Mouse (Mus musculus) embryo, embryonic 10.5 days (tissue): Measurements from ENCODE around the gene Ambra1.

ENCODE experiments used
- DNase-seq: peaks from one replicate; pipeline ENCODE4 v3.0.0-alpha.2; 2015; ENCODE audit warnings: low spot score

The Ambra1 gene

DNA sequence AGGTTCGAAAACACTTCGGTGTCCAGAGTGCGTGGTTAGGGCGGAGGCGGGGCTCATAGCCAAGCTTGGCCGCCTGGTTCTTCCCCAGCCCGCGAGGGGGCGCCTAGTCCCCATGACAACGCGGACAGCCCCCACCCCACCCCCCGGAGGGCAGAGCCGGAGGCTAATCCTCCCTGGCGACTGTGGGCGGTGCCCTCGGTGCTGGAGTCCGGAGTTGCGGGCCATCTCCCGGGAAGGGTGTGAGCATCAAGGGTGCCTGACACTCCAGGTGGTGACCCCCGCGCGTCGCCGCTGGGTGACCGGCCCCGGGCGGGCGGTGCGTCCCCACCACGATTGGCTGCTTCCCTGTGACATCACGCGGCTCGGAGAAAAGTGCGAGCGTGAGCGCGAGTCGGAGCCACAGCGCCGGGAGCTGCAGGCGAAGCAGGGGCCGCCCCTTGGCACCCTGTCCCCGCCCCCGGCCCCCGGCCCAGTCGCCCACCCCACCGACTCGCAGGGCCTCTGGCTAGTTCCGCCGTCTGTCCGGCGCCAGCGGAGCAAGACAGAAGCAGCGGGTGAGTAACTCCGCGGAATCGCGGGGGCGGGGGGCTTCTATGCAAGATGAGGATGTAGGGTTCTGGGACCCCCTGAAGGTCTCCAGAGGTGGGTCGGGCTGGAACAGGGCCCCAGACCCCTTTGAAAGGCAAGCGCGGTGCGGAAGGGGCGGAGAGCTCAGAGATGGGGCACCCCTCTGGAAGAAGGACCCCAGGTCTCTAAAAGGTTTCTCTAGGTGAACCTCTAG is 192.0 kb downstream of the Ambra1 start:
- peak; percentile 84 for DNase-seq

DNA sequence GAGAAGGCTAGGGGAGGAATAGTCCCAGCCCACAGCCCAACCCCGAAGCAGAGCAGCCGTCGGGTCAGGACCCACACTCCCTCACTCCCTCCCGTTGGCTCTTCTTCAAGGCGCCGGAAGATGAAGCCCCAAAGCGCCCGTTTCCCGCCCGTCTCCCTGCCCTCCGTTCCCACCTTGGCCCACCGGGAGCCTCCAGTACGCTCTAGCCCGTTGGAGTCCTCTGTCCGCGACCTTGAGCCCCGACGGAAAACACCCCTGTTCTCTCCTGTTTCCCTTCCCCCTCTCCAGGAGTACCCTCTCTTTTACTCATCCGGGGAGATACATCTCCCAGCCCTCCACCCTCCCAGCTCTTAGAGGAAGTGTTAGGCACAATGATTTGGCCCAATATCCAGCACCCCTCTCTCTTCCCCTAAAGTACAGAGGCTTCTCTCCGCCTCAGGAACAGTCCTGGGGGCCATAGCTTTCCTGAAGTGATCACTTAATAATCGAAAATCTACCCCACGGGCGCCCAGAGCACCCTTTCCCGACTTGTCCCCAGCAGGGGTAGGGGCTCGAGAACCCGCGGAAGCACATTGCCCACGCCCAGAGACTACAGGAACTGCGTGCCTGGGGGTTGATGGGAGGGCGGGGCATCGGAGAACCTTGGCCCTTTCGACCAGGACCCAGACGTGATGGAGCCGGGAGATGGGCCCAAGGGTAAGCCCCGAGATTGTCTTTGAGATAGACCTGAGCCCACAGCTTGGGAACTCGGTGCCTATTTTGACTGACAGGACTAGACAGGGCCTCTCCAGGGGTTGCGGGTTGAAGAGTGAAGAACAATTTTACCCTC is 192.9 kb downstream of the Ambra1 start:
- DNase-seq, result peak; percentile 36

DNA sequence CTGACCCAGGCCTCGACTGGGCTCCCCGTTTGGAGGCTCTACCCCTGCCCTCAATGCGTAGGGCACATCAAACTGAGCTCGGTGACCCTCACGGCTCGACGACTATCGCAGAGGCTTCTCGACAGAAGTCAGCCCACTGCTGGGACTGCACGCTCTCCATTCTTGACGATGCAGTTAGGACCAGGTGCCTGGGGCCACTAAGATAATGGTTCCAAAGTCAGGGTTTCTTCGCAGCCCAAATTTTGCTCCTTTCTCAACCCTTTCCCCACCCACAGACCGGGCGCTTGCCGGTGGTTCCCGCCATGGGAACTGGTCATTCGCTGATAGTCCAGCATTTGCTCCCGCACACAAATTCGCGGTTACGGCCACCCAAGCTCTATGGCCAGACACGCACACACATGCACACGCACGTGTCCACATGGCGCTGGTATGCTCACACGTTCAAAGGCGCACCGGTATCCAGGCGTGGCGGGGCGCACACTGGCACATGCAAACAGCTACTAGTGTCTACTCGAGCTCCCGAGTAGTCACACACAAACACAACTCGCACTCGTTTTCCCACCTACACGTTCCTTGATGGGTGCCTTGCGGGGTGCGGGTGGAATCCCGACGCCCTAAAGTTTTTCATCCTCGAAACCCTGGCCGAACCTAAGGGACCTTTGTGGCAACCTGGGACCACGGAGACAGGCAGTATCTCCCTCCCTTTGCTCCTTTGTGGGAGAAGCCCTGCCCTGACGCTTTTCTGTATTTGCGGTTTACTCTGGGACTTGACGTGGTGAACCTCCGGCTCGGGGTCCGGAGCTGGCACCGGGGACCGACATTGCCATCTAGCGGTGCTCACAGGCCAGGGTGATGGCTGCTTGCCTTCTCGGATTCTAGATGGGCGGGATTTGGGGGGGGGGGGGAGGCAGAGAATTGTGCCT is 193.7 kb downstream of the Ambra1 start:
- DNase-seq, result peak; percentile 87

DNA sequence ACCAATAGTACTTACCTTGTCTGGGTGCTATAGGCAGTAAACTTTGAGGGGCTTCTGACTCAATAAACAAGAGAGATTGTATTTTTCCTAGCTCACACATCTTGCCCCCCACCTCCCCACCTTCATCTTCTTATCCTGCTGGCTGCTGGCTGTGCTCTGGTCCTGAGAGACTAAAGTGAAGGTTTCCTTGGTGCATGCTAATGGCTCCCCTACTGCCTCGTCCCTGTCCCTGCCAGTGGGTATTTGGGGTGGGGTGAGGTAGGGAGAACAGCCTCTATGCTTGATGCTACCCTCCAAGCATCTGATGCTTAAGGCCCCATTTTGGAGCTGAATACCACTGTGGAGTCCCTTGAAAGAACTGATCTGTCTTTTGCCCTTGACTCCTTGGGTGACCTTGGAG is 194.8 kb downstream of the Ambra1 start:
- DNase-seq, result no peak

DNA sequence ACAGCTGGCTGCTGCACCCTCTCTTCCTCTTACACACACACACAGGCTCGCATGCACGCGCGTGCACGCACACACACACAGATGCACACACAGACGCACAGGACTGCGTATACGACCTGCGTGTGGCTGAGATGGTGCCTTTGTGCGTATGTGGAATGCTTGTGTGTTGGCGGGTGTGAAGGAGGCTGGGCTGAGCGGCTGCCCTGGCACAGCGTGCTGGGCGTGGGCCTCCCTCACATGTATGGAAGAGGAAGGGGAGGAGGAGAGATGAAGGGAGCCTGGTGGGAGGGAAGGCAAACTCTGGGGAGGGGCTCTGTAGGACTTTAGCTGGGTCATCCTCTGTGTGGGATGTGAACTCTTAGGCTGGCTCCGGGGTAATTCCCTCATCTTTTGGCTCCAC is 195.5 kb downstream of the Ambra1 start:
- no peak for DNase-seq

DNA sequence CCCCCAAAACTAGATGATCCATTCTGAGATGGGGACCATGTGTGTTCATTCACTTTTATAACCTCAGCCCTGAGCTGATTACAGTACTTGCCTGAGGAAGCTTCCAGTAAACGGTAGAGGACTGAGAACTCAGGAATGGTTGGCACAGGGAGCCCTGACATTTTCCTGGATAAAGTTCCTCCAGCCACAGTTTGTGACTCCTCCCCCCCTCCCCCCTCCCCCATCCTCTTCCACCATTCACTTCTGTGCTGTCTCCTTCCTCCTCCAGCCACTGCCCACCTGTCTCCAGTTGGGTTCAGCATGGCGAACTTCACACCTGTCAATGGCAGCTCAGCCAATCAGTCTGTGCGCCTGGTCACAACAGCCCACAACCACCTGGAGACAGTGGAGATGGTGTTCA is 197.0 kb downstream of the Ambra1 start, which contains the start of gene Chrm4:
TSS of gene Chrm4 (plus strand) at position 301 of the 400 bp plus-strand sequence.
- no peak for DNase-seq

DNA sequence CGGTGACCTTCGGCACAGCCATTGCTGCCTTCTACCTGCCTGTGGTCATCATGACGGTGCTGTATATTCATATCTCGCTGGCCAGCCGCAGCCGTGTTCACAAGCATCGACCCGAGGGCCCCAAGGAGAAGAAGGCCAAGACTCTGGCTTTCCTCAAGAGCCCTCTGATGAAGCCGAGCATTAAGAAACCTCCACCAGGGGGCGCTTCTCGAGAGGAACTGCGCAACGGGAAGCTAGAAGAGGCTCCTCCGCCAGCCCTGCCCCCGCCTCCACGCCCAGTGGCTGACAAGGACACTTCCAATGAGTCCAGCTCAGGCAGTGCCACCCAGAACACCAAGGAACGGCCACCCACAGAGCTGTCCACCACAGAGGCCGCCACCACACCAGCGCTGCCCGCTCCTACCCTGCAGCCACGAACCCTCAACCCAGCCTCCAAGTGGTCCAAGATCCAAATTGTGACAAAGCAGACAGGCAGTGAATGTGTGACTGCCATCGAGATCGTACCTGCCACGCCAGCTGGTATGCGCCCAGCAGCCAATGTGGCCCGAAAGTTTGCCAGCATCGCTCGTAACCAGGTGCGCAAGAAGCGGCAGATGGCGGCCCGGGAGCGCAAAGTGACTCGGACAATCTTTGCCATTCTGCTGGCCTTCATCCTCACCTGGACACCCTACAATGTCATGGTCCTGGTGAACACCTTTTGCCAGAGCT is 198.0 kb downstream of the Ambra1 start:
- peak; percentile 92 for DNase-seq

DNA sequence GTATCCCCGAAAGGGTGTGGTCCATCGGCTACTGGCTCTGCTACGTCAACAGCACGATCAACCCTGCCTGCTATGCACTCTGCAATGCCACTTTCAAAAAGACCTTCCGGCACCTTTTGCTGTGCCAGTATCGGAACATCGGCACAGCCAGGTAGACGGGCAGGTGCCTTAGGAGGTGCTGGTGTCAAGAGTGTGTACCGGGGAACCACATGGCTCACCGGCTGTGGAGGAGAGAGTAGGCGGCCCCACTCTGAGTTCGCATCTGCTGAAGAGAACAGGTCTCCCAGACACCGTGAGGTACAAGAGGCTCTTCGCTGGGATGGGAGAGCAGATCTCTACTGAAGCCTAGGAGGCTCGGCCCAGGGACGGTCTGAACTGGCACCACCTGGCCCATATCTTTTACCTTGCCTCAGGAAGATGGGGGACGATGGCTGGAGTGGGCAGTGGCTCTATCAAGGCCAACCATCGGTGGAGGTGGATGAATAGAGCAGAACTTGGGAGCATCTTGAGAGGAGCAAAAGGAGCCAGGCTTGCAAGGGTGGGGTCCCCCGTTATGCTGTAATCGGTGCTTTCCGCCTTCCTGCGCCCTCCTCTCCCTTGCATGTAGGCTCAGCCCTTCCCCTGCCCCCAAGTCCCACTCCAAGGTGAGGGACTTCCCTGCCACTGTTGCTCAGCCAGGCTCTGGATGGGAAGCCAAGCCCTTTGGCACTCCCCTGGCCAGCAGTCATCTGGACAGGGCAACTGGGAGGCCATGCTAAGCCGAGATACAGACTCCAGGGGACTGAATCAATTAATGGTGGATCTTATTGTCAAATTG is 198.8 kb downstream of the Ambra1 start:
- no peak for DNase-seq

DNA sequence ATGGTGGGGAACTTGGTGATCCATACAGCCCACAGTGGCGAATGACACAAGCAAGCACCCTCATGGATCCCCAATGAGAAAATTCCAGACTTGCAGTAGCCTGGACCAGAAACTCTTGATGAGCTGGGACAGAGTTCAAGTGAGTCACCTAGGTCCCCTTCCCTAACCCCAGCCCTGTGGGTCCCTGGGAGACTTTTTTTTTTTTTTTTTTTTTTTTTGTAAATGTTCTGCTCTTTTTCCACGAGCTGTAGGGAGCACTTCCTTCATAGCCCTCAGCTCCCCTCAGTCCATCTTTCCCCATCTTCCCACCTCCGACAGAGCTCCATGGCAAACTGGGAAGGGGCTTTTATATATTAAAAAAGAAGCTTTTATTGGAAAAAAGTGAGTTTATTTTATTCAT is 199.5 kb downstream of the Ambra1 start:
- DNase-seq, result no peak

DNA sequence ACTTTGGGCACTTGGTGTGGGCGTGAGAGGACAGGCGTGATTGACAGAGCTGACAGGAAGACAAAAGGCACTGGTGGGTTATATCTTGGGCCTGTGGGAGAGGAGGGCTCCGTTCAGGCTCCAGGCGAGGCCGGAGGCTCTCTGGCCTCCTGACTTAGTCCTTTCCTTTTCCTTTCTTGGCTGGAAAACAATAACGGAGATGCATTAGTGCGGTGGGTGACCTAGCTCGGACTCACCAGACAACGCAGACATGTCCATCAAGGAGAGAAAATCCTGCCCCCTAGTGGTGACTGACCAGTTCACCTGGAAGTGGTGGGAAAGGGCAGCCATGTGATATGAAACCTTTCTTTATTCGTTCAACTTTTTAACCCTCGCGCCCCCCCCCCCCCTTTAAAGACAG is 200.0 kb downstream of the Ambra1 start:
- peak; percentile 96 for DNase-seq

DNA sequence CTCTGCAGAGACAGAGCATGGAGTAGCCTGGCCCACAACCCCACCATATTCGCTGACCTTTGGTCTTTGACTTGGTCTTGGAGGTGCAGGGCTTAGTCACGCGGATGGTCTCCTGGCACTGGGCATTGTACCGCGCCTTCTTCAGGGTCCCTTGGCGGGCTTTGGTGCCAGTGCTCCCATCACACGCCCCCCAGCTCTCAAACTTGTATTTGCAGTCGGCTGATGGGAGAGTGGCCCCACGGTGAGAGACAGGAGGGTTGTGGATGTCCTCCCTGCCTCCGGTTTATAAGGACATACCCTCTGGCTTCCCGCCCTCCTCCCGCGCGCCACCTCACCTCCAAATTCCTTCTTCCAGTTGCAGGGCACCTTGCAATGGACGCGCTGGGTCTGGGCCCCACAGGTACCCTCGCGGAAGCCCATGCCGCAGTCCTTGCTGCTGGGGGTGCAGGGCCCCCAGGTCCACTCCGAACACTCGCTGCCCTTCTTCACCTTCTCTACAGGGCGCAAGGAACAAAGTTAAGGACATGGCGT is 200.9 kb downstream of the Ambra1 start:
- peak; percentile 64 for DNase-seq

DNA sequence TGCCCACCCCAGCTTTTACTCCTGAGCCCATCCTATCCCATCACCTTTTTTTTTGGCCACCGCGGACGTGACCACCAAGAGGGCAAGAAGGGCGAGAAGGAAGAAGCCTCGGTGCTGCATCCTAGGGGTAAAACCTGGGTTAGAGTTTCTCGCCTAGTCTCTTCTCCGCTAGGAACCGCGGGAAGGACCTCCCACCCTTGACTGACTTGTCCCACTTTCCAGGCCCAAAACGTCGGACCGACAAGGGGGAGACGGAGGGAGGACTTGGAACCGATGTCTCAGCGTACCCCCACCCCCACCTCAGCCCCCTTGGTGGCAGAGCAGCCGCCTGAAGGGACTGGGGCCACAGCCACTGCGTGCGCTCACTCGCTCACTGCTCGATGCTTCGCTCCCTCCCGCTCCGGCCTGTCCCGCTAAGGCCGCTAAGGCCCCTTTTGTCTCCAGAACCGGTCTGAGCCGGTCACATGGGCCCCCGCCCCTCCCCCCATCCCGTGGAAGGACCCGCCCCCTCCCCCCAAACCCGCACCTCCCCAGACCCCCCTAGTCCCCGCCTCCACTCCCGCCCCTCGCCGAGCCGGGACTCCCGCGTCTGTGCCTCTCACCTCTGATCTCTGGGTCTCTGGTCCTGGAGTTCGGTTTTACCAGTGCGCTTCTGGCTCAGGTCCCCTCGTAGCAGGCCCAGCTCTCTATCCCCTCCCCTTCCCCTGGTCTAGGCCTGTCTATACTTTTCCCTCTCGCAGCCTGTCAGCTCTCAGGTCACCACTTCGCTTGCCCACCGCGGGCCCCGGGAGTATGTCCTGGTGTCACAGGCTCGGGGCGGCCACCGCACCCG is 201.6 kb downstream of the Ambra1 start:
- peak; percentile 94 for DNase-seq

DNA sequence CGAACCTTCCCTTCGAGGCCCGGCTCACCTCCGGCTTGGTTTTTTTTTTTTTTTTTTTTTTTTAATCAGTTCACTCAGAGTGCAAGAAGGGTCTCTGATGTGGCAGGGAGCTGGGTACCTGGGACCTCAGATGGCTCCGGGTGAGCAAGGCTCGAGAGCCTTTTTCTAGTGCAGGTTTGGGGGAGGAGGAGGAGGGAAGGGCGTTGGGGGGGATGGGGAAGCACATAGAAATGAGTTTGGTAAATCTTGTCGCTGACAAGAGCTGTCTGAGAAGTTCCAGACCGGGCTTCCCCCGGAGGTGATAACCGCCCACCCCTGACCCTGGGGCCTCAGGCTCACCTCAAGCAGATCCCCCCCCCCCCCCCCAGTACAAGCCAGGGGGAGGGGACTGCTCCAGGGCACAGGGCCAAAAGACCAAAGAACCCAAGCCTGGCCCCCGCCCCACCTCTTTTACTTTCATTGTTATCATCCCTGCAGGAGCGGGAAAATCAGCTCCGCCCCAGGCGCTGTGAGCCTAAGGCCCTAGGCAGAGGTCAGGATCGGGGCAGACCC is 202.3 kb downstream of the Ambra1 start, which contains the start of gene Mdk:
TSS of gene Mdk (minus strand) at position 138 of the 552 bp plus-strand sequence.
- DNase-seq, result peak; percentile 93

DNA sequence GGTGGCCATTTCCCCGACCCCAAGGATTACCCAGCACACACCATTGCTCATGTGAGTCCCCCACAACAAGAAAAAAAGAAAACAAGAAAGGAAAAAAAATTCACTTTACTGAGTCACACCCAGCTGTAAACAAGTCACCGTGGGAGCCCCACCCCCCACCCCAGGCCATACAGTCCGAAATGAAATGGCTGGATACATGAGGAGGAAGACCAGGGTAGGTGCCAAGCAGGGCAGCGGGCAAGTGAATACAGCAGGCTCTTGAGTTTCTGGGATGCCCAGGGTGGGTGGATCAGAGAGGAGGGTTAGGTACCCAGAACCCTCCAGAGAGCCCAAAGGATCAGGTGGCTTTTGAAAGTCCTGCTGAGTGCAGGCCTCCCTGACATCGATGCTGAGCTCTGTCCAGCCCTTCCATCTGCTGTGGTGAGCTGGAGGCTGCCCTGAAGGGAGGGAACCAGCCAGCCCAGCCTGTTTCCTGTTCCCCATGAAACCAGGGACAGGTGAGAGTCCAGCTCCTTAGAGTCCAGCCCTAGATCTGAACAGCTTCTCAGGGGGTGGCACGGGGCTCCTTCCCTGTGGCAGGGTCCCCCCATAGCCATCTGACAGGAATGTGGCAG is 202.9 kb downstream of the Ambra1 start:
- DNase-seq, result peak; percentile 60

DNA sequence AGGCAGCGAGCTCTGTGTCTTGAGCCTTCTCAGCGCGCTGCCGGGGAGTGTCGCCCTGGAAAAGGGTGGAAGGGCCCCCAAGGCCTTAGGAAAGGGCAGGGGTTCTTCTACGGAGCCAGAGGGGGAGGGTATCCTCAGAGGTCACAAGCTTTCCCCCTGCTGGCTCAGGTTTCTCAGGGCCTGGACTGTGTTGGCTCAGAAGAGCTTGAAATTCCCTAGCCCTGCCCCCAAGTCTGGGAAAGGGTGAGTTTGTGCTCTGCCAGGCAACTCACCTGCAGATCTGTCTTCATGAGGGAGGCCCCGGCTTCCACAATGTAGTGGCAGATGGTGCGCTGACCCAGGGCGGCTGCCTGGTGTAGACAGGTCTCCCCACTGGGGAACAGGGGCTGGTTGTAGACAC is 203.5 kb downstream of the Ambra1 start:
- peak; percentile 74 for DNase-seq

DNA sequence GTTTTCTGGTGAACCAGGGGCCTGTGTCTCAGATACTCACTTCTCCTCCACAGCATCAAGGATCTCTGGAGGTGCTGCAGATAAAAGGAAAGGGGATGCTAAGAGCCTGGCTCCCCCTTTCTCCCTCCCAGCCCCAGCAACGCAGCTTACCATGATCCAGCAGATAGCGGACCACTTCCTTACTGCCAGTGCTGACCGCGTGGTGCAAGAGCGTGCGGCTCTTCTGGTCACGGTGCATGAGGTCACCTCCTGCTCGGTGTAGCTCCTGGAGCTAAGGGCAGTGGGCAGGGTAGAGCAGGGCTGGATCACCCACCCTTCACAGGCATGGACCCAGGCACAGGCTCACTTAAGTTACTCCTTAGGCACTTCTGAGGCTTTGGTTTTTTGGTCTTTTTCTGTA is 204.1 kb downstream of the Ambra1 start:
- DNase-seq, result no peak

DNA sequence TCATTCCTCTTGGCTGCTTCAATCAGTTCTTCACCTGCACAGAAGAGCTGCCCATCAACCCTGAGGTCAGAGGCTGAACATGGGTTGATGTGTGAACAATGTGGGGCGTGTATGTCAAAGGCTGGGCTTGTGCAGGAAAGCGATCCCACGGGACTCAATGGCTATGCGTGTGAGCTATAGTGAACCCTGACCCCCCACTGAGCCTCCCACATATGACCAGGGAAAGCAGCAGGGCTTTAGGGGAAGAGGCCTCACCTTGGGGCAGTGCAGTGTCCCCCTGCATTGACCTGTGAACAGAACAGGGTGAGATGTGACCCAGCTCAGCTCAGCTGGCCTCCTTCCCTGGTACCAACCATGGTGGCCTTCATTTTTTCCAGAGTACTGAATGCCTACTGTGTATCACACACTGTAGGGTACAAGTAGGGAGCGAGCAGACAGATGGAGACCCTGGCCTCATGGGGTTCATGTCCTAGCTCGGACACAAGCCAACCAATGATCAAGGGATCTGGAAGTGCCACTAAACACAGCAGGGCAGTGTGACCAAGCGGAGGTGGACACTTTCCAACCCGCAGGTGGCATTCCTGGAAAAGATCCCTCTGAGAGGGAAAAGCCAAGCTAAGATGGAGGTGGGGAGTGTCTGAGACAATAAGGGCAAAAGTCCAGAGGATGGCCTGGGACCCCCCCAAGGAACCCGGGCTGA is 205.0 kb downstream of the Ambra1 start:
- no peak for DNase-seq

DNA sequence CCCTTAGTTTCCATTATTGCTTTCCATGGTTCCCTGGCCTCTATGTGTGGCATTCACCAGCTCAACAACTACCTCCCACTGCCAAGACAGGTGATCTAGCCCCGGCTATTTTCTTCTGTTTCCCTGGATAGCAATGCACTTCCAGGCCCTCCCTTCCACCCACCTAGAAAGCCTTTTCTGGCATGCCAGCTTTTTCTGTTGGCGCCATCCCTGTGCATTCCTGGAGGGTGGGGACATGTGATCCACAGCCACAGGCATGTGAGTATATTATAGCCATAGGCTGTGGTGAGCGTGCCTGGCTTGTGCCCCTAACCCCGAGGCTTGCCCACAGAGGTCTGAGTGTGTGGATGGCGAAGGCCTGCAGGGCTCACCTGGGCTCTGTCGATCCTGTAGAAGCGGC is 206.2 kb downstream of the Ambra1 start:
- no peak for DNase-seq
